Mouse (Mus musculus): ENCODE data around the gene Ppat.

DNA sequence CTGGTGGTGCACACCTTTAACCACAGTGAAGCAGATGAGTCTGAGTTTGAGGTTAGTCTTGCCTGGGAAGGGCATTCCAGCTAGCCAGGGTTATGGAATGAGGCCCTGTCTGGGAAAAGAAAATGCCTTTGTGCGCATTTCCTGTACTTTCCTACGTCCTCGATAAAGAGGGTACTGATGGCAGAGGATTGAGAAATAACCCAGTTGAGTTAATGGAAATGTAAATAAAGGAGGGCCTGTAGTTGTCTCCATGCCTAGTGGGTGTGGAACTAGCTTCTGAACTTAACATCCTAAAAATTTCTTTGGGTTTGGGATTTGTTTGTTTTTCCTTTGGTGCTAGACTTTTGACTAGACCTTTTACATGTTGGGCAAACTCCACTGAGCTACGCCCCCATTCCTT, 4.1 kb upstream of the Ppat start:
- TF ChIP-seq POLR2A (IDR thresholded peaks at IDR 0.05; ENCODE audit: low read depth, low read length) (no peak), CTCF (conservative IDR thresholded peaks at IDR 0.05; ENCODE audit: insufficient read depth, insufficient read length, low read depth, low read length) (no peak)
